Mouse (Mus musculus) forebrain, embryonic 12.5 days (tissue): ENCODE results near the gene Cdhr1. TPM values are rescaled to one million over a fixed set of nuclear protein-coding genes. Genes with fewer than 3 reads are reported as not detected.
"Not testable (repeated sequence)": the region's sequence is repeated elsewhere in the genome, so short reads cannot be mapped to it uniquely, and the experiment has no call there.

Experiments used
- ATAC-seq: fragments of 200-750 bp; cut with Nextera tagmentation; 2 replicates; pipeline ENCODE4 v1.8.0; 2017; ENCODE audit warnings: moderate TSS enrichment; ENCODE audit not compliant: low FRiP score
- H3K27ac ChIP-seq: fragments of 300-500 bp; sonication (generic); 2 replicates; pipeline ENCODE4 v1.5.1; 2016; ENCODE audit warnings: mild to moderate bottlenecking
- H3K27me3 ChIP-seq: fragments of 300-500 bp; sonication (generic); 2 replicates; pipeline ENCODE4 v1.6.1; 2016; ENCODE audit warnings: mild to moderate bottlenecking
- H3K36me3 ChIP-seq: fragments of 300-500 bp; sonication (generic); replicated peaks from 2 replicates; pipeline ENCODE4 v1.6.1; 2016; ENCODE audit warnings: mild to moderate bottlenecking
- H3K4me1 ChIP-seq: fragments of 300-500 bp; sonication (generic); 2 replicates; pipeline ENCODE4 v1.6.1; 2016
- H3K4me2 ChIP-seq: fragments of 300-500 bp; sonication (generic); 2 replicates; pipeline ENCODE4 v1.6.1; 2016; ENCODE audit warnings: mild to moderate bottlenecking, moderate library complexity
- H3K4me3 ChIP-seq: fragments of 300-500 bp; sonication (generic); replicated peaks from 2 replicates; pipeline ENCODE4 v1.5.1; 2016; ENCODE audit warnings: mild to moderate bottlenecking
- H3K9ac ChIP-seq: fragments of 300-500 bp; sonication (generic); 2 replicates; pipeline ENCODE4 v1.6.1; 2016; ENCODE audit warnings: mild to moderate bottlenecking
- H3K9me3 ChIP-seq: fragments of 300-500 bp; sonication (generic); 2 replicates; pipeline ENCODE4 v1.6.1; 2016
- WGBS: fragments of 180-500 bp; shearing (Covaris S2); methylation state at CpG from one replicate; pipeline ENCODE4 v1.1.7; 2016; 5-methylcytosine and 5-hydroxymethylcytosine counted together
- polyA plus RNA-seq: library from polyadenylated mRNA; unstranded; fragments of >200 nt; fragmentation: Nextera tagmentation; extraction: Ambion mirVana; gene quantifications from 2 replicates; pipeline ENCODE4 v1.2.1, GENCODE M21; 2016

Gene Cdhr1
- polyA plus RNA-seq: 0.96 and 1.1 TPM in 2 replicates

- Histone ChIP-seq H3K4me3 (peak within 1 kb of the TSS; percentile 38), H3K27me3 (peaks cover 43% of the 10 kb centered on the region), H3K27ac (no peak within 1 kb of the TSS), H3K36me3 (no peaks in the 10 kb centered on the region), H3K9me3 (no peaks in the 10 kb centered on the region), H3K4me2 (peak within 1 kb of the TSS; percentile 77), H3K4me1 (peaks cover 11% of the 10 kb centered on the region), H3K9ac (peak within 1 kb of the TSS; percentile 44; the same call in 1 of the 2 replicates)
- ATAC-seq: peak; percentile 87
- 1% methylated on average over 30 of the region's 30 CpGs for WGBS
These were observed at the start of gene Cdhr1 for GRCm38 (mm10) chr14:37097956-37098530. TSS of gene Cdhr1 (minus strand) at chr14:37098347.

- Histone ChIP-seq H3K36me3 (no peaks in the 10 kb centered on the region), H3K27ac (no peak overlapping the region), H3K4me2 (no peak overlapping the region), H3K27me3 (no peaks in the 10 kb centered on the region), H3K9me3 (no peaks in the 10 kb centered on the region), H3K9ac (no peak overlapping the region), H3K4me3 (no peak overlapping the region), H3K4me1 (peaks cover 2% of the 10 kb centered on the region)
- WGBS: 45% methylated on average over 8 of the region's 8 CpGs
- no peak for ATAC-seq
These were observed 41.0 kb upstream of the Cdhr1 start for GRCm38 (mm10) chr14:37139051-37139710.

DNA sequence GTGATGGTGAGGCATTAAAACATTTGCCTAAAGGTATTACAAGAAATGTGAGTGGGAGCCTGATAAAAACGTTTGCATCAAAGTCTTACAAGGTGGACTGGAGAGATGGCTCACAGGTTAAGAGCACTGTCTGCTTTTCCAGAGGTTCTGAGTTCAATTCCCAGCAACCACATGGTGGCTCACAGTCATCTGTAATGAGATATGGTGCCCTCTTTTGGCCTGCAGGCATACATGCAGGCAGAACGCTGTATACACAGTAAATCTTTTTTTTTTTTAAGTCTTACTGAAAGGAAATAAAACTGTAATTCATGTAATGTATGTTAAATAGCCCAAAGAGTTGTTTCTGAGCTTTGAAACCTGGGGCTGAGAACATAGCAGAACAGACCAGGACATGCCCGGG lies 39.4 kb upstream of the Cdhr1 start:
- not testable (repeated sequence) for H3K9ac ChIP-seq, H3K36me3 ChIP-seq, H3K4me2 ChIP-seq, H3K4me1 ChIP-seq, ATAC-seq, H3K27ac ChIP-seq, H3K27me3 ChIP-seq, H3K4me3 ChIP-seq, H3K9me3 ChIP-seq
- WGBS: 81% methylated on average over 2 of the region's 3 CpGs

- Histone ChIP-seq H3K27ac (no peak overlapping the region), H3K36me3 (peaks cover 18% of the 10 kb centered on the region), H3K9ac (no peak overlapping the region), H3K4me3 (no peak overlapping the region), H3K4me1 (peaks cover 8% of the 10 kb centered on the region), H3K27me3 (no peaks in the 10 kb centered on the region), H3K9me3 (no peaks in the 10 kb centered on the region), H3K4me2 (no peak overlapping the region)
- ATAC-seq: no peak
- 86% methylated on average over 4 of the region's 4 CpGs for WGBS
These were observed 38.0 kb upstream of the Cdhr1 start for GRCm38 (mm10) chr14:37136110-37136509.

- no peaks in the 10 kb centered on the region for H3K27me3 ChIP-seq
- peak overlapping the region; percentile 13; the same call in 1 of the 2 replicates for H3K9ac ChIP-seq
- WGBS: 2% methylated on average over 10 of the region's 10 CpGs
- ATAC-seq: peak; percentile 75
- peaks cover 21% of the 10 kb centered on the region for H3K36me3 ChIP-seq
- no peak overlapping the region for H3K27ac ChIP-seq
- H3K4me1 ChIP-seq: peaks cover 8% of the 10 kb centered on the region
- peak overlapping the region; percentile 85 for H3K4me3 ChIP-seq
- H3K4me2 ChIP-seq: peak overlapping the region; percentile 55
- H3K9me3 ChIP-seq: no peaks in the 10 kb centered on the region
These were observed 37.5 kb upstream of the Cdhr1 start for GRCm38 (mm10) chr14:37135671-37136070.

GRCm38 (mm10) chr14:37135127-37135593 lies 37.0 kb upstream of the Cdhr1 start, which contains the start of gene Ghitm:
TSS of gene Ghitm (minus strand) at chr14:37135272.
- H3K9me3 ChIP-seq: no peaks in the 10 kb centered on the region
- H3K4me1 ChIP-seq: peaks cover 8% of the 10 kb centered on the region
- H3K36me3 ChIP-seq: peaks cover 24% of the 10 kb centered on the region
- H3K27ac ChIP-seq: peak within 1 kb of the TSS; percentile 73
- H3K27me3 ChIP-seq: no peaks in the 10 kb centered on the region
- peak within 1 kb of the TSS; percentile 85 for H3K4me3 ChIP-seq
- WGBS: under 1% methylated on average over 38 of the region's 38 CpGs
- H3K4me2 ChIP-seq: peak within 1 kb of the TSS; percentile 64
- peak within 1 kb of the TSS; percentile 84 for H3K9ac ChIP-seq
- ATAC-seq: peak; percentile 99

GRCm38 (mm10) chr14:37134304-37135126 lies 36.4 kb upstream of the Cdhr1 start:
- no peak for ATAC-seq
- peaks cover 26% of the 10 kb centered on the region for H3K36me3 ChIP-seq
- no peaks in the 10 kb centered on the region for H3K9me3 ChIP-seq
- no peaks in the 10 kb centered on the region for H3K27me3 ChIP-seq
- H3K9ac ChIP-seq: peak overlapping the region; percentile 84
- WGBS: 2% methylated on average over 40 of the region's 40 CpGs
- peak overlapping the region; percentile 85 for H3K4me3 ChIP-seq
- H3K27ac ChIP-seq: peak overlapping the region; percentile 73
- H3K4me2 ChIP-seq: peak overlapping the region; percentile 64
- peaks cover 8% of the 10 kb centered on the region for H3K4me1 ChIP-seq

- Histone ChIP-seq H3K27me3 (no peaks in the 10 kb centered on the region), H3K4me2 (no peak overlapping the region), H3K27ac (no peak overlapping the region), H3K36me3 (peaks cover 73% of the 10 kb centered on the region), H3K4me3 (no peak overlapping the region), H3K4me1 (no peaks in the 10 kb centered on the region), H3K9ac (no peak overlapping the region), H3K9me3 (no peaks in the 10 kb centered on the region)
- ATAC-seq: no peak
- 50% methylated on average over 4 of the region's 4 CpGs for WGBS
These were observed 29.5 kb upstream of the Cdhr1 start for GRCm38 (mm10) chr14:37127652-37128051.

DNA sequence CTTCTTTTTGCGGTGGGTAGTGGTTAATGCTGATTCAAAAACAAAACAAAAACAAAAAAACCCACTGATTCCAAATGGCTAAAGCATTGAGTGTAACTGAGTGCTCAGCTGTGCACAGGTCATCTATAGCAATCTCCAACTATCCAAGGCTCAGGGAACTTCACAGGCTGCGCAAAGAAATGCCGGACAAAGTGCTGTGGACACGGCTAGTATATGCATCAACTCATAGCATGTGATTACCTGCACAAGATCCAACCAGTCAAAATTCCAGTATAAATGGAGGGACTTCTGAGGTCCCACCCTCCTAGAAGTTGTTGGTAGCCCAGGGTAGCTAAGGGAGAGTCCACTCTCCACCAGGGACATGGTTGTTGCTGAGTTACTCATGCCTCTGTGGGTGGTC lies 21.1 kb upstream of the Cdhr1 start:
- ATAC-seq: no peak
- H3K4me1 ChIP-seq: no peaks in the 10 kb centered on the region
- H3K27ac ChIP-seq: no peak overlapping the region
- peaks cover 32% of the 10 kb centered on the region for H3K36me3 ChIP-seq
- H3K4me2 ChIP-seq: no peak overlapping the region
- H3K27me3 ChIP-seq: no peaks in the 10 kb centered on the region
- no peaks in the 10 kb centered on the region for H3K9me3 ChIP-seq
- no peak overlapping the region for H3K4me3 ChIP-seq
- 98% methylated on average over 4 of the region's 4 CpGs for WGBS
- no peak overlapping the region for H3K9ac ChIP-seq

GRCm38 (mm10) chr14:37113922-37114321 lies 15.8 kb upstream of the Cdhr1 start, which contains the start of gene 2610528A11Rik:
TSS of gene 2610528A11Rik (minus strand) at chr14:37114022.
- Histone ChIP-seq H3K27ac (no peak within 1 kb of the TSS), H3K36me3 (no peaks in the 10 kb centered on the region), H3K9me3 (no peaks in the 10 kb centered on the region), H3K4me3 (no peak within 1 kb of the TSS), H3K4me2 (no peak within 1 kb of the TSS), H3K4me1 (no peaks in the 10 kb centered on the region), H3K9ac (no peak within 1 kb of the TSS), H3K27me3 (no peaks in the 10 kb centered on the region)
- 68% methylated on average over 3 of the region's 3 CpGs for WGBS
- no peak for ATAC-seq

DNA sequence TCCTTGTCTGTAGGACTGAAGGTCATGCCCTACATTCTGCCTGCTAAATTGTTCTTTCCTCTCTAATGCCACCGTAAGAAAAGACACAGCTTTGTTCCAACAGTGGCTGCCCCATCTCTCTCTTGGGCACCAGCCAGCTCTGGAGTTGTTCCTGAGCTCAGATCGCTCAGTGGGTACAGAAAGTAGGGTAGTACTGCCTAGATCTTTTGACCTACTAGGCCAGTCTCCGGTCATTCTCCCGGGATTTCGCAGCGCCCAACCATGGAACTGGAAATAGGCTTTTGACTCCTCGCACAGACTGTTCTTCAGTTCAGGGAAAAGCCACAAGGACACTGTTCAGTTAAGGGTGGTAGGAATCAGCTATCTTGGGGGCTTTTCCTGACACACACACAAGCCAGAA lies 14.8 kb upstream of the Cdhr1 start:
- no peak overlapping the region for H3K4me2 ChIP-seq
- no peak overlapping the region for H3K4me3 ChIP-seq
- no peaks in the 10 kb centered on the region for H3K9me3 ChIP-seq
- H3K36me3 ChIP-seq: no peaks in the 10 kb centered on the region
- no peaks in the 10 kb centered on the region for H3K4me1 ChIP-seq
- H3K27me3 ChIP-seq: no peaks in the 10 kb centered on the region
- H3K9ac ChIP-seq: no peak overlapping the region
- no peak for ATAC-seq
- H3K27ac ChIP-seq: no peak overlapping the region
- WGBS: 92% methylated on average over 7 of the region's 7 CpGs

GRCm38 (mm10) chr14:37111371-37111770 lies 13.2 kb upstream of the Cdhr1 start:
- Histone ChIP-seq H3K27me3 (no peaks in the 10 kb centered on the region), H3K36me3 (no peaks in the 10 kb centered on the region)

More at GRCm38 (mm10) chr14:37111371-37111770, 13.2 kb upstream of the Cdhr1 start:
- Histone ChIP-seq H3K4me1 (no peaks in the 10 kb centered on the region), H3K4me2 (no peak overlapping the region), H3K9me3 (no peaks in the 10 kb centered on the region), H3K4me3 (no peak overlapping the region), H3K27ac (no peak overlapping the region), H3K9ac (no peak overlapping the region)
- no peak for ATAC-seq
